Mouse (Mus musculus) G1E (cell line): ENCODE measurements around the gene Bach1.

ENCODE experiments used
- CTCF ChIP-seq: IDR thresholded peaks from 2 replicates; pipeline ENCODE4 v1.5.1; 2012; ENCODE audit warnings: low read depth, low read length, inconsistent platforms, mixed read lengths
- GATA2 ChIP-seq: IDR thresholded peaks from 2 replicates; pipeline ENCODE4 v1.6.1; 2012; ENCODE audit warnings: low read depth, low read length, inconsistent platforms, borderline replicate concordance
- POLR2AphosphoS5 ChIP-seq: IDR thresholded peaks from 2 replicates; pipeline ENCODE4 v1.6.1; 2012; ENCODE audit warnings: low read depth, low read length, inconsistent platforms; ENCODE audit not compliant: insufficient replicate concordance
- TAL1 ChIP-seq: conservative IDR thresholded peaks from 2 replicates; pipeline ENCODE4 v1.6.1; 2012; ENCODE audit warnings: low read depth, low read length, inconsistent platforms, mixed read lengths

- TF ChIP-seq CTCF (no peak), TAL1 (no peak), POLR2AphosphoS5 (no peak), GATA2 (no peak)
Measured at GRCm38 (mm10) chr16:87655005-87655404, 43.7 kb upstream of the Bach1 start.
